Mouse (Mus musculus): ENCODE measurements at regions not wholly inside any gene's neighbourhood (a gene's known extent, or its start where the extent isn't known, plus 50 kb on each side); places are given as distances from the start of the nearest gene placed in this dataset.
A peak's percentile ranks its signal among the peaks of the same experiment; 100 is the strongest.

DNA sequence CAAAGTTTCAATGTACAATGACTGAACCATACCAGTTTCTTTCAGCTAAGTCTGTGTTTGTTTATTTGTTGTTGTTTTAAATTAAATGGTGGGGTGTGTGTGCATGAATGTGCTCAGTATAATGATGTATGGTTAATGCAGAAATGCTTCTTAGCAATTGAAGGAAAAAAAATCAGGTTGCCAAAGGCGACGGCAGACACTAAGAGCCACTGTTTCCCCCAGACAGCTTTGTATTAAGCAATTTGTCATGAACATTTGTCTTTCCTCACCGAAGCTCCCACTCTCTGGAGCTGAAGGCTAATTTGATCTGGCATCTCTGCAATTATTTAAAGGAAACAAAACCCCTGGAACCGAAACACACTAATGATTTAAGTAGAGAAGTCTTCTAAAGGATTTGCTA, 360.7 kb downstream of the Bckdhb start:
- DNase-seq (ENCODE audit: low spot score in 2 of 2): no peak

DNA sequence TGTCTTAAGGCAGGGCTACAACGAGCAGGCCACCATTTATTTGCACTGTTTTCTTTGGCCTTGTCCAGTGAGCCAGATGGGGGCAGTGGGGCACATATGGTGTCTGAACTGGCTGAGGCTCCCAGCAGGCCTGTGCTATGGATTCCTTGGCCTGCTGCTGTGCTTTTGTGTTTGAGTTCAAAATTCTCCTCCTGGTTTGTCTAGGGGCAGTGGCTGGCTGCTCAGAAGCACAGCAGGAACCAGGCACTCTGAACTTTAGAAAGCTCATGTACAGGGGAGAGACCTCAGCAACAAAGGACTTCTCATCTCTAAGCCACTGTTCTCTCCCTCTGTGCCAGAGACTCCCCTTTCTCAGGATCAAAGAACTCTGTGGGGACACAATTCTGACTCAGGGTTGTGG, 370.9 kb downstream of the Bckdhb start:
- DNase-seq (ENCODE audit: low spot score in 2 of 2): no peak

DNA sequence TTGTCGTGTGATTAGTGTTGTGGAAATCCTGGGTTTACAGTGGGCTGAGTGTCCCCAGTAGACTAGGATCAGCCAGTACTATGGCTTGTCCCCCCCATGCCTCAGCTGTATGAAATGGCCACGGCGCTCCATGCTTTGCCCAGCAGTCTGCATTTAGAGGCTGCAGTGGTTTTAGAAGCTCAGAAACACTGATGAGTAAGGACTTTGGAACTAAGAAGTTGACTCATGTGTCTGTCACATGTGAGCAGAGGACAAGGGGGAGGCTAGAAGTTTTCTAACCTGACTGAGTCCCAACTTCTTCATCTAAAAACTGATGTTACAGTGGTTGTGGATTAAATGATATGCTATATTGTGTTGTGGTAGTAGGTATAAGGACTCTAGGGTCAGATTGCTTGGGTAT, 371.5 kb downstream of the Bckdhb start:
- DNase-seq (ENCODE audit: low spot score in 2 of 2): no peak

DNA sequence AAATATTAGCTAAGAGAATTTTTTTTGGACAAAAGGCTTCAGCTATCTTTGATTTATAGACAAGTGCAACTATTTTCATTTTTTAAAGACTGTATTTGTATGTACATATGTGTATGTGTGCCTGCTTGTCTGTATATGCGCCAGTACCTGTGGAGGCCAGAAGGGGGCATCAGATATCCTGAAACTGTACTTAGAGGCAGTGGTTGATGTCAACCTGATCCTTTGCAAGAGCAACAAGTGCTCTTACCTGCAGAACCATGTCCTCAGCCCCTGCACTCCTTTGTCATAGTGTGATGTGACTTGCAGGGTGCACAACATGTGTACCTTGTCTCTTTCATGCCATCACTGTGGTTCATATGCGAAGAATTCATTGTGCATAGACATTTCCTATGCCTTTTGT, 379.5 kb downstream of the Bckdhb start:
- no peak for DNase-seq (ENCODE audit: low spot score in 2 of 2)

DNA sequence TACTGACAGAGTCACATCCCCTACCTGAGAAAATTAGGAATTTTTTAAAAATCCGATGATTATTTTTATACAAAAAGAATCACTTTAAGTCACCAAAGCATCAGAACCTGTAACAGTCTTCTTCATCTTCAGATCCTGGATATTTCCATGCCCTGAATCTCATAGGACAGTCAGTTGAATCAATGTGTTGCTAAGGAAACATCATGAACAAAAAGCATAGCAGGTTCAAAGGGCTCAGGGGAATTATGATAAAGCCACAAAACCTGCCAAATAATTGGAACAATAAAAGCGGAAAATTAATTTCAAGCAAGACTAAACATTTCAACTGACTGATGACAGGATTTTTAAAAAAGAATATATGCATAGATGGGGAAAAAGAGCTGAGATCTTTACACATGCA, 393.9 kb downstream of the Bckdhb start:
- DNase-seq (ENCODE audit: low spot score in 2 of 2): no peak

DNA sequence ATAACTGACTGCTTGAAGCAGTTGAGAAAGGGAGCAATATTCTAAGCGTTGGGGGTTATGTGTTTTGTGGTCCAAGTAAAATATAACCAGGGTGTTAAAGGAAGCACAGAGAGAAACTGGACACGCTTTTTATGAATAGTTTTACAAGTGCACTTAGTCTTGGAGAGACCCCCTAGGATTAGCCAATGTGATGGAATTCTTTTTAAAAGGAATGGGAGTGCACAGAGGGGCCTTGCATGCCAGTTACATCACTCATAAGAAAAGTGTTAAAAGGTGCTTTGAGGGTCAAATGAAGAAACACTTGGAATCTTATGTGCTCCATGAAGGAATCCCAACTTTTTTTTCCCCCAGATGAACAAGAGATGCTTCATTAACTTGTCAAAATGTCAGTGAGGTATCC, 394.4 kb downstream of the Bckdhb start:
- no peak for DNase-seq (ENCODE audit: low spot score in 2 of 2)

DNA sequence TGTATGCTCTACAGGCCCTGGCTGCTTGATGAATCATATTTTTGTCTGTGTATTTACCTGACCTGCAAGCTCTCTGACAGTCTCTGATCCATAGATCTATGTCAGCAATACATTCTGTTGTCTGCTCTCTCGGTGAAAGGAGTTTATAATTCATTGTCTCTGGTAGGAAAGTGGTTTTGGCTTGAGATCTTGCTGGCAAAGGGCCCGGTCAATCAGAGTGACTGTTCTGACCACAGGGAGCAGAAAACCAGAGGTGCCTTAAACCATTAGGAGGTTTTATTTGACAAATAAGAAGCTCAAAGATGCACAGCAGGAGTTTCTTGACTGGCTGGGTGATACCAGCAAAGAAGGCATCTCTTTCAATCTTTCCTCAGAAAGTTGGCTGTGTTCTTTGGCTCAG, 398.2 kb downstream of the Bckdhb start:
- no peak for DNase-seq (ENCODE audit: low spot score in 2 of 2)

DNA sequence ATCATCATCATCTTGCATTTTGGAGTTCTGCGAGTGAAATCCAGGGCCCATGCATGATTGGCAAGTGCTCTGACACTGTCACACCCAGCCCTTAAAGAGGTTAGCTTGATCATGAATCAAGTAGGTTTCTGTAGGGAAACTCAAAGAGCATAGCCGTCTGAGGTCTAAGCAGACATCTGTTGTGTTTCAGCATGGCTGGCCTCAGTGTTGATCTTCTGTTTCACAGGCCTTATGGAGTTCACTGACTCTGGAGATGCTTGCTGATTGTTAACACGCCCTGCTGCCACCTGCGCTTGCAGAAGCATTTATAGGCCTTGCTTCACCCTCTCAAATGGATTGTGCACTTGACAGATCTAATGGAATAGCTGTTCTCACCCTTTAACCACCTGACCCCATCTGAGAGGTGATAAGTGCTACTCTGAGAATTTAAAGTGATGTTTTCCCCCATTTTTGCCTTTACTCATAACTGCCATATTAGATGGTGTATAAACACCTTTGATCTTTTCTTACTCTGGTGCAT, 406.2 kb downstream of the Bckdhb start:
- no peak for DNase-seq (ENCODE audit: low spot score in 2 of 2)

DNA sequence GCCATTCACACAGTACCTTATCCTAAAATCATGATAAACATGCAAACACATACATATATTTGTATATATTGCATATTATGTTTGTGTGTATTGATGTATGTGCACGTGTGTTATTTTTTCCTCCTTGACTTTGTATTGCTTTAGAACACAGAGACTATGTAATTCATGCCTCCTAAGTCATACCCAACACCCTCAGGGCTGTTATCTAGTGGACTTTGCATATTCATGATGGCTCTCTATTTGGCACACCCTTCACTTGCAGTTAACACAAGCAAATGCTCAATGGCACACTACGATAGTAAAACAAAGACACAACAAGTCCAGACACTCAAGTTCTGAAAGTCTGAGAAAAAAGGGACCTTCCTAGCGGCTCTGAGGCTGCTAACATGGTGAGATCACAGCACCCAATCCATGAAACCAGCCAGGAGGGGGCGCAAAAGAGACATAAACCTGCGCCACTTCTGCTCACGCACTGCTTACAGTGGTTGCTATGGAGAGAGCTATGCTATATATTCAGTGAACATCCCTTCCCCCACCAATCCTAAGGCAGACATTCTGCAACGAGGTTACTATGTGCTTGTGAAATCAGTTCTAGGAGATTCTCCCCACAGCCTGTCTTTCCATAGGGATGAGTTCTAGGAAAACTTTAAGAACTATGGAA, 418.6 kb downstream of the Bckdhb start:
- DNase-seq (ENCODE audit: low spot score in 2 of 2): peak; percentile 64 to 79

DNA sequence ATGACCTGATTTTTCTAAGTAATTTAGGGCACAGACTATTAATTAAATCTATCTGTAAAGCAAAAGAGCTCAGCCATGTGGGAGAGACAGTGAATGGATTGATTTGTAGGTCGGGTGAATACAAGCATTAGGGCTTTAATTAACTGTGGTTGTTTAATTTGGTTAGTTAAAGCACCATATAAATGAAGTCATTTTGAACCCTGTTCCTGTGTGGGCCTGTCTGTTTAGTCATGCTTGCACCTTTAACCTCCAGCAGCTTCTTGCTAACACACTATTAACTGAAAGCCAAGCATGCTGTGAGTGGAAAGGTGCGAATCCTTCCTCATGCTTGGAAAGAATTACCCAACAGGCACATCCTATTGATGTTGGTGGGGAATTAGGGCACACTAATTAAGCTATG, 425.3 kb downstream of the Bckdhb start:
- no peak for DNase-seq (ENCODE audit: low spot score in 2 of 2)

DNA sequence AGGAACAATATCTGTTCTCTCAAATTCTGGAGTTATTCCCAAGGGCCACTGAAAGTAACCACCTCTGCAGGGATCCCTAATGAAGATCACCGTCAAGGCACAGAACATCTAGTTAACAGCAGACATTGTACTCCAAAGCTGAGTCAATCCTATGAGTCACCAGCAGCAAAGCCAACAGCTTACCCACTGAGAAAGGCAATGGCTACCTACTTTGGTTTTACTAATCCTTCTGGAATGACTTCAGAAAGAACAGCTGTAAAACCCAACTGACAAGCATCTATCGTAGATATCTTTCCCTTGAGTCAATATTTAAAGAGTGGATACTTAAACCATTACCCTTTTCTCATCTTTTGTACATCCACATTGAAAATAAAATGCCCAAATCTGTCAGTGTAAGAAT, 429.5 kb downstream of the Bckdhb start:
- no peak for DNase-seq (ENCODE audit: low spot score in 2 of 2)

DNA sequence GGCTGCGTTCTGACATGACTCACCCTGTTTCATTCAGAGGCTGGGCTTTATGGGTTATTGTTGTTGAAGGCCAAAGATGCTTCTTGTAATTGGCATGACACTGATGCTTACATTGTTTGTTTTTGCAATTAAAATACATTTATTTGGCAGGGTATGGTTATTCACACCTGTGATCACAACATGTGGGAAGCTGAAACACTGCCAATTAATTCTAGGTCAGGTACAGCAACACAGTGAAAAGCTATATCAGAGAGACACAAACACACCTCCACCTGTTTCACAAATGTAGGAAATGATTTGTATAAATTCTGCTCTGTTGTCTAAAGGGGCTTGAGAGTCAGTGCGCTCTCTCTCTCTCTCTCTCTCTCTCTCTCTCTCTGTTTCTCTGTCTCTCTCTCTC, 431.2 kb downstream of the Bckdhb start:
- no peak for DNase-seq (ENCODE audit: low spot score in 2 of 2)

DNA sequence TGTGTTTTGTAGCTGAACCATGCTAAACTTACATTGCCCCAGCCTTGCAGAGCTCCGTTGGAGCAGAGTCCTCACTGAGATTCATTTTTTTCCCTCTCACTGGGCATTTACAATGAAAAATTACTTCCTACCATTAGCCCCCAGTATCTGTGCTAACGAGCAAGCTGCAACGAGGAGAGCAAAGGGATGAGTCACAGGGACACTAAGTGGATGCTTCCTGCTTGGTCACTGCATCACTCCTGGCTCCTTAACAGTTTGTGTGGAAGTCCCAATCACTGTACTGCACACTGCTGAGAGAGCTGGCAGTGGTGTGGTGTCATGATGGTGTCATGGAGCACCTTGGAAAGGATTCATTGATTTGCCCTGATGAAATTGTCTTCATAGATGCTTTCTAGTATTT, 434.9 kb downstream of the Bckdhb start:
- no peak for DNase-seq (ENCODE audit: low spot score in 2 of 2)

DNA sequence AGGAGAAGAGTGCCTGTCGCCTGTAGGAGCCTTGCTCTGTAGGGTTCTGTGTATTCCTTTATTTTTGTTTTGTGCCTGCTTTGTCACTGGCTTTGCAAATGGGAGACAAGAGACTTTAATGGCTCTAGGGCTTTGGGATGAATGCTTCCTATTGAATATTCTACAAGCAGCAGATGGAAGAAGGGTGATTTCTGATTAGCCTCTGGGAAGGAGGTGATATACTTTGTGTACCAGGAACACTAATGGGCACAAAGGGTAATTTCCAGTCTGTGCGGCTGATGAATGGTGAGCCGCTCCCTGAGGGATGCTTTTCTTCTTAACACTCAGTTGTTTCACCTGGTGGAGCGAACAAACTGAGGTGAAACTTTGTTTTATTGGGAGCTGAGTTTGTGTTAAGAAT, 435.5 kb downstream of the Bckdhb start:
- no peak for DNase-seq (ENCODE audit: low spot score in 2 of 2)

DNA sequence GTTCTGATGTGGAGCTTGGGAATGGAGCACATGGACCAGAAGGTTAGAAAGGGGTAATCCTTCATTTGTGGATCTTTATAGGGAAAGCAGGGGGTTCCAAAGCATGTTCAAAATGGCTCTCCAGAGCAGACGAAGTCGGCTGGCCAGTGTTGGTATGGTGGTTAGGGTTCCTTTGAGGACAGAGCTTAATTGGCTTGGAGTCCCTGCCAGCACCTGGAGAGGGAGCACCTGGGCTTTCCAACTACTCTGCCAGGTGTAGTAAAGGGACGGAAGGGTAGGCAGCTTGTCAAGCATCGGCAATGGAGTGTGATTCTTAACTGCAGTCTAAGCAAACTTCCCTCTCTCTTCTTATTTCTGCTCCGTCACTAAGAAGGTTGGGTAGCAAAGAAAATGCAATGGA, 438.5 kb downstream of the Bckdhb start:
- no peak for DNase-seq (ENCODE audit: low spot score in 2 of 2)

DNA sequence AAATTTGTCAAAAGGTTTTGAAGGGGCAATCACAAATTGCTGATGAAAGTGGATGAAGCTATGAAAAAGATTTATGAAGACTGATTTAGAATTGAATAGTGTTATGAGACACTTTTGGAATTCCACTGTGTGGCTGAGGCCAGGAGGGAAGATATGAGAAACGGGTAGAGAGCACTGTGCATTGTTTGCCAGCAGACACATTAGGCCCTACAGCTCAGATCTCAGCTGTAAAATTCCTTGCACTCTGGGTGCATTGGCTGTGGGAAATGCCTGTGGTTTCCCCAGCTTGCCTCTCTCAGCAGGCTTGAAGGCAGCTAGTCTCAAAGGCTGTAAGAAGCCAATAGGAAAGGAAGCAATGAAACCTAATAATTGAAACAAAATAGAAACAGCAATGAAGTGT, 444.3 kb downstream of the Bckdhb start:
- no peak for DNase-seq (ENCODE audit: low spot score in 2 of 2)

DNA sequence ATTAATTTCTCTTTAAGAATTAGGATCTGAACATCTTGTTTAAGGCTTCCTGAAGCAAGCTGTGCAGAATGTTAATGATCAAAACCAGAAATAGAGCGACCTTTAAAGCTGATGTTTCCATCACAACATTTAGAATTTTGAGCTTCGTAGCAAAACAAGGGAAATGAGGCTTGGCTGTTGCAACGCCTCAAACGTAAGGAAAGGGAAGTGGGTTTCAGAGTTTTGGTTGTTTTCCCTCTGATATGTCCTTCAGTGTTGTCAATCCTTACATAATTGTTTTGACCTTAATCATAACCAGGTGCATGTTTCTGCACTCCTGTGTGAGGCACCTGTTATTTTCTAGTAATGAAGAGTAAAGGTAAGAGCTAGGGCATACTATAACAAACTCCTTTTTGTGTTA, 445.3 kb downstream of the Bckdhb start:
- DNase-seq (ENCODE audit: low spot score in 2 of 2): no peak

DNA sequence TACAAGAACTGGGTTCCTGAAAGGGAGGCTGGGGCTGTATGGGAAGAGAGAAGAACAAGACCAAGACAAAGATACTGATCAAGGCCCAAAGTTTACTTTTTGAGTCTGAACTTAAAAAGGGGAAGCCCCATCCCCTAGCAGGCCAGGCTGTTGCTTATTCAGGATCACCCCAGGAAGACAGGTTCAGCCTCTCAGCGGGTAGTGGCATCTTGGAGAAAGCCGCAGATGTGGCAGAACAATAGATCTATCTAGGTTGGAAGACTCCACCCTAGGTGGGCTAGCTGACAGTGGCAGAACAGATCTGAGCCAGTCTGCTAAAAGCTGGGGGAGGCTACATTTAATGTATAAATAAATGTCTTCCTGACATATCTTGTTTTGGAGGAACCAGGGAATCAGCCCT, 450.8 kb downstream of the Bckdhb start:
- no peak for DNase-seq (ENCODE audit: low spot score in 2 of 2)

DNA sequence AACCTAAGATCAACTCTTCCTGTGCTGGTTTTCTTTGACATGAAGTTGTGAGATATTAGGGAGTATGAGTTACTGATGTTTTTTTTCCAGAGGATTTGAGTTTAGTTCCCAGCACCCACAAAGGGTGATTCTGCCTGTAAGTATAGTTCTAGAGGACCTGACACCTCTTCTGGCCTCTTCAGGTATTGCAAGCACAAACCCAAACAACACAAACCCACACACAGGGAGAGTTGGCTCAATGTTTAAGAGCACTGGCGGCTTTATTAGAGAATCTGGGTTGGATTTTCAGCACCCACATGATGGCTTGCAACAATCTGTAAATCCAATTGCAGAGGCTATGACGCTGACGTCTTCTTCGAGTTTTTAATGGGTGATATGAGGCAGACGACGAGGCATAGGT, 451.7 kb downstream of the Bckdhb start:
- no peak for DNase-seq (ENCODE audit: low spot score in 2 of 2)

DNA sequence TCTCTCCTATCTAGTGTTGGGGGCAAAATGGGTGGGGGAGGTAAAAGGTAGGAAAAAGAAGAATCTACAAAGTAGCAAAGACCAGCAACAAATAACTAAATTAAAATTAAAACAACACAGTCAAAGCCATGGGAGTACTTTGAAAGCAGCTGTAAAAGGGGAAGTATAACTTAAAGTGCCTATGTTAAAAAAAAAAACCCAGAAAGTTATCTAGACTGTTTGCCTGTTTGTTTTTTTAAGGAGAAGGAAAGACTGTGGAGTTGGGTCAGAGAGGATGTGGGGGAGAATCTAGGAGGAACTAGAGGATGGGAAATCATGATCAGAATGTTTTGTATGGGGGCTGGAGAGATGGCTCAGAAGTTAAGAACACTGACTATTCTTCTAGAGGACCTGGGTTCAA, 457.0 kb downstream of the Bckdhb start:
- DNase-seq (ENCODE audit: low spot score in 2 of 2): no peak

DNA sequence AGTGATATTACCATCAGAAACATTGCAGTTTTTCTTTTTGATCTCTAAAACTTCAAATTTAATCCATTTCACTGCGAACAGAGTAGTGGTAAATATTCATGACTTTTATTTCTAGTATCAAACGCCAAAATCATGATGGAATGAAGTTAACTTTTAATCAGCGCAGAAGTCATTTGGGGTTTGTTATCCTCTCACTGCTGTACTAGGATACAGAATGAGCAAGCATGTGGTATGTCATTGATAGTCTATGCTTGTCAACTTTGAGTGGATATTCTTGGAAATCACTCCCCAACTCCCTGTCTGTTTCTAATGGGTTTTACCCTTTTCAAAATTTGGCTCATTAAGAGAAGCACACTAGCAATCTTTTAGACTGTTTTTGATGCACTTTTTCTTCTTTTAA, 464.9 kb downstream of the Bckdhb start:
- no peak for DNase-seq (ENCODE audit: low spot score in 2 of 2)

DNA sequence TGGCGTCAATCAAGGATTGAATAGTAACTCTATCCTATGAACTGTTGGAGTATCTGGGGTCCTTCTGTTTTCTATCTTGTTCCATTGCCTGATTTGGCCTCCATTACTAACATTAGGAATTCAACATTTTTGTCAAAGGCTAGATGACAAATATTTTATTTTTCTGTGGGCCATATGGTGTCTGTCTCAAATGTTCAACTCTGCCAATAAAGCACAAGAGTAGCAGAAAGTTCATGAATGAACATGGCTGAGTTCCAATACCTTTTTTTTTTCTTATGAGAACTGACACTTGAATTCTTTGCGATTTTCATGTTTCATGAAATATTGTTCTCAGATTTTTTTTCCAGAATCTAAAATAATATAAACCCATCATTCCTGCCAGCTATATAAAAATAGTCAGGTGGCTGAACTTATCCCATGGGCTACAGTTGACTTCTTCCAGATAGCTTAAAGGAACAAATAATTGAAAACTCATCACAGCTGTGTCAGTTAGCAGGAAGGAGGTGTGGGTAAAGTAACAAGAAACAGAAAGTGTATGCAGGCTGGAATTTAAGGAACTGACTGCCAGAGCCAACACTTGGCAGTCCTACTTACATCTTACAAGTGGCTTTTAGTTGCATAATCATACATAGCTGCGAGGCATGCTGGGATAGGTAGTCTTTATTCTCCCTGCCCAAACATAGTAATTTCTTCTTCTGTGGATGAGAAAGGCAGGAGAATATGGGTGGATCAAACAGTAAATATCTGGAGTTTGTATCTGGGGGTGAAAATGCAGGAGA, 469.8 kb downstream of the Bckdhb start:
- no peak for DNase-seq (ENCODE audit: low spot score in 2 of 2)

DNA sequence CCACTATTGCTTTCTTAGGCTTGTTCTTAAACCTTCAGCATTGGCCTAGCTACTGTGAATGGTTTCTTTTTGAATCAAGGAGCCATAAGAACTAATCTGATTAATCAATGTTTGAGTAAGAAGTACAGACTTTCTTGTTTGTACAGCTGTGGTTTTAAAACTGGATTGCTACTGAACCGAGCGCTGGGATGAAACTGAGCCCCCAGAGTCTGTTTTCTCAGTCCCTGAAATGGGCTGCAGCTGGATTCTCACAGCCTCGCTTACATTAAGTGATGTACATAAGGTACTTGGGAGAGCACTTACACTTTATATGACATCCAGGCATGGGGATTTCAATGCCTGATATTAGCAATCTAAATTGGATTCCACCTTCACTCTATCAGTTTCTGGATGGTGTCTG, 474.5 kb downstream of the Bckdhb start:
- no peak for DNase-seq (ENCODE audit: low spot score in 2 of 2)
